ENCODE assay signal across 9 mouse cellular contexts in the genomic region with DNA sequence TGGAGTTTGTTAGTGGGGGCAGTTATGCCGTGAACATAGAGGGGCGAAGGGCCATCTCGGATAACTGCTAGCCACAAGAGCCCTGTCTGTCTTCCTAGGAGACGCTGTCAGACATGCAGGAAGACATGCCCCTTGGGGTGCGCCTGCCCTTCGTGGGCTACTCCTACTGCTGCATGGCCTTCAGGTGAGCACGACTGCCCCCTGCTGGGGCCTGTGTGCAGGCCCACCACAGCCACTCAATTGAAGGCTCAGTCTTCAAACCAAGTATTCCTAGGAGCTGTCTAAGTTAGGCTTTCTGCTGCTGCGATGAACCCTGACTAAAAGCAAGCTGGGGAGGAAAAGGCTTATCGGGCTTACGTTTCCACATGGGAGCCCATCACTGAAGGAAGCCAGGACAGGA. TPM values are rescaled to one million over a fixed set of nuclear protein-coding genes. Genes with fewer than 3 reads are reported as not detected.
DNase-seq lines count a peak whose midpoint lies in the region; ATAC-seq and TF ChIP-seq lines count a peak whose summit lies in the region.
"Had no signal": no experiment of that assay in that cellular context is flagged by ENCODE, and none has a peak within 500 bp of the region (broad histone marks: within the 10 kb centered on the region; RNA-seq: fewer than 3 reads in every experiment).

No protein-coding gene starts in this region.

- peaks cover 56% of the 10 kb centered on the region for H3K36me3 ChIP-seq in forebrain, embryonic 14.5 days (ENCODE audit: control insufficient read depth, insufficient read depth, low read length)
- H3K36me3 ChIP-seq in forebrain, embryonic 13.5 days (ENCODE audit: poor library complexity, severe bottlenecking), result peaks cover 59% of the 10 kb centered on the region
- no peaks in the 10 kb centered on the region; the same call in 1 of the 2 replicates for H3K36me3 ChIP-seq in testis, adult 2 months (ENCODE audit: control insufficient read depth, insufficient read depth, low read length)

- peak; percentile 56; the same call in 1 of the 2 replicates for TF ChIP-seq CTCF in testis, adult 2 months (IDR thresholded peaks at IDR 0.05; ENCODE audit: control insufficient read depth, insufficient read depth, insufficient replicate concordance, low read depth, low read length)

- peaks cover 10% of the 10 kb centered on the region; the same call in 1 of the 2 replicates for H3K4me1 ChIP-seq in forebrain, embryonic 14.5 days (ENCODE audit: control insufficient read depth, insufficient read depth, low read length)
- peaks cover 37% of the 10 kb centered on the region for H3K4me1 ChIP-seq in forebrain, embryonic 13.5 days
- peaks cover 45% of the 10 kb centered on the region for H3K4me1 ChIP-seq in testis, adult 2 months (ENCODE audit: control insufficient read depth, insufficient read depth, low read length)

- H3K9ac ChIP-seq in forebrain, embryonic 14.5 days (ENCODE audit: low read length), result no peak overlapping the region
- no peak overlapping the region for H3K9ac ChIP-seq in forebrain, embryonic 13.5 days

- H3K27me3 ChIP-seq in forebrain, embryonic 14.5 days (replicated peaks; ENCODE audit: control insufficient read depth, insufficient read depth, low read length), result no peaks in the 10 kb centered on the region
- peaks cover 19% of the 10 kb centered on the region for H3K27me3 ChIP-seq in forebrain, embryonic 13.5 days
- H3K27me3 ChIP-seq in testis, adult 2 months (ENCODE audit: control insufficient read depth, insufficient read depth, low read length), result no peaks in the 10 kb centered on the region

- TF ChIP-seq POLR2A in testis, adult 2 months (IDR thresholded peaks at IDR 0.05; ENCODE audit: control insufficient read depth, low read depth, low read length), result no peak

- no peak overlapping the region for H3K4me2 ChIP-seq in forebrain, embryonic 14.5 days (ENCODE audit: low read length)
- no peak overlapping the region for H3K4me2 ChIP-seq in forebrain, embryonic 13.5 days

- no peak for ATAC-seq in forebrain, embryonic 14.5 days
- ATAC-seq in forebrain, embryonic 13.5 days, result no peak
- ATAC-seq in megakaryocyte-erythroid progenitor cell, adult 5-6 weeks (replicated peaks; ENCODE audit: low FRiP score, low TSS enrichment, poor library complexity, severe bottlenecking), result 0 out of 2 replicates have a peak, but pooled peaks have one; percentile 30

- H3K9me3 ChIP-seq in forebrain, embryonic 14.5 days (replicated peaks; ENCODE audit: control insufficient read depth, low read length), result no peaks in the 10 kb centered on the region
- no peaks in the 10 kb centered on the region for H3K9me3 ChIP-seq in forebrain, embryonic 13.5 days (replicated peaks)

- no peak overlapping the region for H3K4me3 ChIP-seq in forebrain, embryonic 14.5 days (ENCODE audit: low read depth, low read length)
- H3K4me3 ChIP-seq in forebrain, embryonic 13.5 days, result no peak overlapping the region
- H3K4me3 ChIP-seq in testis, adult 2 months (ENCODE audit: control insufficient read depth, low read depth, low read length), result no peak overlapping the region

- peak; percentile 70 for DNase-seq in forebrain, embryonic 14.5 days (ENCODE audit: low spot score)
- no peak for DNase-seq in testis, postnatal 14 days (ENCODE audit: low spot score)
- DNase-seq in embryo, embryonic 10 days (ENCODE audit: low spot score), result peak; percentile 75
- DNase-seq in kidney, postnatal 25 days, result peak; percentile 76 to 80
- DNase-seq in thymus, postnatal 0 days (ENCODE audit: low spot score), result peak; percentile 77

- WGBS in forebrain, embryonic 14.5 days, result 40% methylated on average over 10 of the region's 10 CpGs
- 41% methylated on average over 10 of the region's 10 CpGs for WGBS in forebrain, embryonic 13.5 days

- H3K27ac ChIP-seq in forebrain, embryonic 14.5 days (ENCODE audit: low read depth, low read length), result no peak overlapping the region
- H3K27ac ChIP-seq in forebrain, embryonic 13.5 days, result no peak overlapping the region
- H3K27ac ChIP-seq in testis, adult 2 months (ENCODE audit: control insufficient read depth, insufficient read depth, low read depth, low read length), result no peak overlapping the region

RNA-seq across cellular contexts. Expression of gene Dmpk, which starts 5.2 kb away (rescaled TPM):
- 4.4 and 7.8 TPM in 2 replicates for polyA plus RNA-seq in forebrain, embryonic 14.5 days (2014; fragmentation: Nextera tagmentation; extraction: Ambion mirVana)
- 8.3 and 9.4 TPM in 2 replicates for polyA plus RNA-seq in forebrain, embryonic 13.5 days (2015; fragmentation: Nextera tagmentation; extraction: Ambion mirVana)
- 75.3 and 91.2 TPM in 2 replicates for polyA plus RNA-seq in testis, adult 2 months (2012; rRNA removed)
- 15.1 and 19.8 TPM in 2 replicates for total RNA-seq in megakaryocyte-erythroid progenitor cell, adult 5-6 weeks (2014; fragmentation: Nextera tagmentation)
- total RNA-seq in megakaryocyte-erythroid progenitor cell, adult 5-6 weeks (2017), result 3.9 and 7.5 TPM in 2 replicates
- polyA plus RNA-seq in thymus, postnatal 0 days (2015; fragmentation: Nextera tagmentation; extraction: Ambion mirVana), result 2.8 and 3.7 TPM in 2 replicates

RNA-seq across cellular contexts. Expression of gene Six5, which starts 5.6 kb away (rescaled TPM):
- 2.4 and 3.5 TPM in 2 replicates for polyA plus RNA-seq in forebrain, embryonic 14.5 days (2014; fragmentation: Nextera tagmentation; extraction: Ambion mirVana)
- 3.5 and 4.1 TPM in 2 replicates for polyA plus RNA-seq in forebrain, embryonic 13.5 days (2015; fragmentation: Nextera tagmentation; extraction: Ambion mirVana)
- polyA plus RNA-seq in testis, adult 2 months (2012; rRNA removed), result 3.3 and 3.5 TPM in 2 replicates
- 8.9 and 10.1 TPM in 2 replicates for total RNA-seq in megakaryocyte-erythroid progenitor cell, adult 5-6 weeks (2014; fragmentation: Nextera tagmentation)
- total RNA-seq in megakaryocyte-erythroid progenitor cell, adult 5-6 weeks (2017), result 2.1 and 2.2 TPM in 2 replicates
- 1.2 and 1.5 TPM in 2 replicates for polyA plus RNA-seq in thymus, postnatal 0 days (2015; fragmentation: Nextera tagmentation; extraction: Ambion mirVana)

RNA-seq across cellular contexts. Expression of gene Dmwd, which starts 12.8 kb away (rescaled TPM):
- 28.0 and 29.1 TPM in 2 replicates for polyA plus RNA-seq in forebrain, embryonic 14.5 days (2014; fragmentation: Nextera tagmentation; extraction: Ambion mirVana)
- 20.6 and 22.6 TPM in 2 replicates for polyA plus RNA-seq in forebrain, embryonic 13.5 days (2015; fragmentation: Nextera tagmentation; extraction: Ambion mirVana)
- 83.7 and 92.1 TPM in 2 replicates for polyA plus RNA-seq in testis, adult 2 months (2012; rRNA removed)
- total RNA-seq in megakaryocyte-erythroid progenitor cell, adult 5-6 weeks (2014; fragmentation: Nextera tagmentation), result 28.5 and 29.2 TPM in 2 replicates
- total RNA-seq in megakaryocyte-erythroid progenitor cell, adult 5-6 weeks (2017), result 7.7 and 10.6 TPM in 2 replicates
- polyA plus RNA-seq in thymus, postnatal 0 days (2015; fragmentation: Nextera tagmentation; extraction: Ambion mirVana), result 4.3 and 5.0 TPM in 2 replicates

RNA-seq across cellular contexts. Expression of gene Gm4969, which starts 29.4 kb away (rescaled TPM):
- 2.2 and 3.3 TPM in 2 replicates for polyA plus RNA-seq in forebrain, embryonic 14.5 days (2014; fragmentation: Nextera tagmentation; extraction: Ambion mirVana)
- polyA plus RNA-seq in forebrain, embryonic 13.5 days (2015; fragmentation: Nextera tagmentation; extraction: Ambion mirVana), result 1.2 and 1.4 TPM in 2 replicates
- 13.2 and 16.4 TPM in 2 replicates for polyA plus RNA-seq in testis, adult 2 months (2012; rRNA removed)
- total RNA-seq in megakaryocyte-erythroid progenitor cell, adult 5-6 weeks (2014; fragmentation: Nextera tagmentation), result 0.22 and 0.35 TPM in 2 replicates
- total RNA-seq in megakaryocyte-erythroid progenitor cell, adult 5-6 weeks (2017), result 0.65 TPM in 1 of 2 replicates, not detected in the other
- polyA plus RNA-seq in thymus, postnatal 0 days (2015; fragmentation: Nextera tagmentation; extraction: Ambion mirVana), result 0.70 and 0.72 TPM in 2 replicates
- total RNA-seq: adrenal gland, adult 18-20 months had no signal

RNA-seq across cellular contexts. Expression of gene Fbxo46, which starts 30.8 kb away (rescaled TPM):
- polyA plus RNA-seq in forebrain, embryonic 14.5 days (2014; fragmentation: Nextera tagmentation; extraction: Ambion mirVana), result 10.1 and 11.9 TPM in 2 replicates
- polyA plus RNA-seq in forebrain, embryonic 13.5 days (2015; fragmentation: Nextera tagmentation; extraction: Ambion mirVana), result 19.1 and 22.2 TPM in 2 replicates
- polyA plus RNA-seq in testis, adult 2 months (2012; rRNA removed), result 49.3 and 59.7 TPM in 2 replicates
- total RNA-seq in megakaryocyte-erythroid progenitor cell, adult 5-6 weeks (2014; fragmentation: Nextera tagmentation), result 6.3 and 8.6 TPM in 2 replicates
- 6.1 and 7.8 TPM in 2 replicates for total RNA-seq in megakaryocyte-erythroid progenitor cell, adult 5-6 weeks (2017)
- polyA plus RNA-seq in thymus, postnatal 0 days (2015; fragmentation: Nextera tagmentation; extraction: Ambion mirVana), result 16.4 and 16.6 TPM in 2 replicates
